Mouse (Mus musculus) kidney, embryonic 16.5 days (tissue): ENCODE results near the gene Ssr1. TPM values are rescaled to one million over a fixed set of nuclear protein-coding genes. Genes with fewer than 3 reads are reported as not detected.

Experiments used
- polyA plus RNA-seq: library from polyadenylated mRNA; unstranded; fragments of >200 nt; fragmentation: Nextera tagmentation; extraction: Ambion mirVana; gene quantifications from 2 replicates; pipeline ENCODE4 v1.2.1, GENCODE M21; 2015

The Ssr1 gene
- polyA plus RNA-seq, 1 experiment from 2014 or later: 130 TPM

Other genes starting within 250 kb of the Ssr1 start
- gene Rreb1, start 215.8 kb downstream of the Ssr1 start, polyA plus RNA-seq: 13.5 and 18.3 TPM in 2 replicates
- 49.3 and 54.0 TPM in 2 replicates for gene Riok1, start 42.8 kb upstream of the Ssr1 start, polyA plus RNA-seq
- gene Cage1, start 42.9 kb upstream of the Ssr1 start, polyA plus RNA-seq: 1.1 and 1.4 TPM in 2 replicates
- 5.3 TPM in 2 replicates for gene Dsp, start 157.1 kb upstream of the Ssr1 start, polyA plus RNA-seq
- gene Snrnp48, start 210.7 kb upstream of the Ssr1 start, polyA plus RNA-seq: 32.3 and 37.3 TPM in 2 replicates